Mouse (Mus musculus): ENCODE results near the gene Rnf148.
A peak's percentile ranks its signal among the peaks of the same experiment; 100 is the strongest.

The Rnf148 gene

DNA sequence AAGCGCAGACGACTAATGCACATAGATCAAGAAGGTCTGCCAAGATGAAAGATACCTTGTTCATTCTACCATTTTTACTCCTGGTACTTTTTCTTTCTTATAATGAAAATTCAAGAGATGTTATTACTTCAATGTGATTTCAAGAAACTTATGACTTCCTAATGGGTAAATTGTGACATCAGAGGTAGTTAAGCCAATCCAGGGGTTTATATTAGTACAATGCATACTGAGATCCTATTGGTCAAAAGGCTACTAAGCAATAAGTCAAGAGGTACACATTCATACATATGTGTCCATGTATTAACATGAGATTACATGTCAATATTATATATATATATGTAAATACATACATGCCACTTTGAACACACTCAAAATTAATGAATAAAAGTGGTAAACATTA is at the start of gene Rnf148:
Gene Rnf148, minus strand, starts transcription at position 101 of the 400 bp plus-strand sequence.
- DNase-seq (ENCODE audit: low spot score in 2 of 2), result no peak

DNA sequence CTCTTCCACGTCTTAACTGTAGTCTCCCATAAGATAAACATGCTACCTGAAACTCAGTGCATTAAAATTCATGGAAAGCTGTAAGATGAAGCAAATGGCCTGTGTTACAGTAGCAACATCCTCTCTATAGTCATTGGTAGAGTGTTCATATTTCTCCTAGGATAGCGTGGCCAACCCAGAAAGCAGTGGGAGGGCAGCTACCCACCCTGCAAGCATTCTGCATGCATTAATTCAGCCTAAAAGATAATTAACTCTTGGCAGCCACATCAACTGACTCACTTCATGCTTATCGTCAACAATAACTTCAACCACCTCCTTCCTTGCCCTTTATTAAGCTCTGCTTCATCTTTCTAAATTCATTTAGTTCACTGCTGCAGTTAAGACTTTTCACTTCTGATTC is 45.9 kb upstream of the Rnf148 start:
- no peak for DNase-seq (ENCODE audit: low spot score in 2 of 2)

DNA sequence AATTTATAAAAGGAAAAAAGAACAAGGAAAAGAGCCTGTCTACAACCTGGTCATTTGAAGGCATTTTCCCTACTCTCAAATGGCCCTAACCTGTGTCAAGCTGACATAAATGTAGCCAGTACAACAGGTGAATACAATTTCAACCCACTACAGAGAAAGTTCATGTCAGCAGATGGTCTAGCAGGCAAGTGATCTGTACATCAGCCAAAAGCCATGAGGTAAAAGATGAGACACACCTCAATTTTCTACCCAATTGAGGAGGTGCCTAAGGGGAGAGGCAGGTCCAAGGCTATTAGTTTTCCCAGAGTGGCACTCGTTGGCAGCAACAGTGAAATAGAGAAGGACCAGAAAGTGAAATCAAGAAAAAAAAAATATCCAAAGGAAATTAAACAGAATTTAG is 23.2 kb upstream of the Rnf148 start:
- no peak for DNase-seq (ENCODE audit: low spot score in 2 of 2)

DNA sequence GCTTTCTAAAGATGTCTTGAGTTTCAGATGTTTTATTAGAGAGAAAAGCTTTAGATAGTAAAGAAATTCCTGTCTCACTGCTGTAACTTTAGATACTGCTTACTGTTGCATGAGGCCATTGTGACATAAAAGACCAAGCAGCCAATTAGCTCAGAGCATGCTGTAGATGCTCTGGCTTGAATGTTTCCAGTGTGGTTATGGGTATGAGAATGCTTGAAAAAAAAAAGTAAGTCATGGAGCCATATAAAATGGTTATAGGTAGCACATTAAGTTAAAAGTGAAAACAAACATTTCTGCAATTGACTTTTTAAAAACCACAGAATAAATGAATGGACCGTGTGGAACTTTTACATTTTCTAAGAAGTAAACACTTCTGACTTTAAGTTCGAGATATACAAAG is 4.7 kb downstream of the Rnf148 start, which contains the start of gene Rnf133:
Gene Rnf133, minus strand, starts transcription at position 101 of the 400 bp plus-strand sequence.
- DNase-seq (ENCODE audit: low spot score in 2 of 2), result no peak

DNA sequence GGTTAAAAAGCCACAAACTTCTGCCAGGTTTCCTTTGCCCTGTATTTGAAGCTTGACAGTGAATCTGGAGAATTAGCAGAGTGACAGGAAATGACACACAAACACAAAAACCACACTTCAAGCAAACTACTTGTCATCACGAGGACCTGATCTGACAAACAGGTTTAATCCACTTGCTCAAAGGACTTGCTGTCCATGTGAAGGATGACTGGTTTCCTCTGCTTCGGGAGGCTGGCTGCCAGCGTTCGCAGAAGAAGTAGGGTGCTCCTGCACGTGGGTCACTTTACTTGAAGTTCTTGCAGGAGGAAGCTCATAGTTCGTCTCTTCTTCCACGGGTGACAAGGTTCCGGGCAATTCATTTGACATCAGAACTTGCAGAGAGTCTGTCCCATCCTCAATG is 6.2 kb downstream of the Rnf148 start:
- no peak for DNase-seq (ENCODE audit: low spot score in 2 of 2)

DNA sequence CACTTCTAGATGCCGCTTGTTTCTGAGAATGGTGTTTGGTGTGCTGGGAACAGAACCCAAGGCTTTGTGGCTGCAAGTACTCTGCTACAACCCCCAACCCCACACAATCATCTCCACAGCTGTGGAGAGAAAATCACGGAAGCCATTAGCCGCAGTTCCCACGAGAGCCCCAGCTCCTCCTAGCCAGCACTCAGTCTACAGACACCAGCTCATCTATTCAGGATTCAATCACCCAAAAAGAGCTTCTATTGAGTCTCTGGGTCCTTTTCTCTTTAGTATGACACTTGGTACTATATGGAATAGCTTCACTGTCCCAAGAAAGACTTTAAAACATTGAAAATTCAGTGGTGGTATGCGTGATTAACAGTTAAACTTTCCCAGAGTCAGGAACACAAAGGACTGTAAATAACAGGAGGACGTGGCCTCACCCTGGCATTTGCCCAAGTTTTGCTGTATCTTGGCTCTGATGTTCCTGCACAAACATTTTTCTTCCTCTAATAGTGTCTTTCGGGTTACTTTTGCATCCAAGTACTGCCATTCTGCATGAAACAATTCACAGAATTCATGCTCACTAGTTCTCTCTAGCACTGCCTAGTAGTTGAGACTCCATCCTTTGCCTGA is 7.2 kb downstream of the Rnf148 start:
- DNase-seq (ENCODE audit: low spot score in 2 of 2), result no peak

DNA sequence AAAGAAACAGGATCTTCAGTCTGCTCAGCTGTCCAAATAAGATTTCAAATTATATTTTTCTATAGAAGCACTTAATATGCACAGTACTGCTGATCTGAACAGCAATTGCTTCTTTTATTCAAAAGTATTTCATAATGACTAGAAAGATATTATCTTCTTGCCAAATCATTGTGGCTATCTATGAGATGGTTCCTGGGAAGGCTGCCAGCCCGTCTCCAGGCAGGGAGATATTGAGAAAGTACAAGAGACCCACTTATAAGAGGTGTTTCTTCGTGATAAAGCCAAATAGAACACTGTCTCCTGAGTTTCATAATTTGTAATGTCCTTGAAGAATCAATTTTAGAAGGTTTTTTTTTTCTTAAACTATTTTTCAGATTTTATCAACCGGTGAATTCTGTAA is 17.9 kb downstream of the Rnf148 start:
- DNase-seq (ENCODE audit: low spot score in 2 of 2), result peak in 1 of 2 experiments; percentile 40

DNA sequence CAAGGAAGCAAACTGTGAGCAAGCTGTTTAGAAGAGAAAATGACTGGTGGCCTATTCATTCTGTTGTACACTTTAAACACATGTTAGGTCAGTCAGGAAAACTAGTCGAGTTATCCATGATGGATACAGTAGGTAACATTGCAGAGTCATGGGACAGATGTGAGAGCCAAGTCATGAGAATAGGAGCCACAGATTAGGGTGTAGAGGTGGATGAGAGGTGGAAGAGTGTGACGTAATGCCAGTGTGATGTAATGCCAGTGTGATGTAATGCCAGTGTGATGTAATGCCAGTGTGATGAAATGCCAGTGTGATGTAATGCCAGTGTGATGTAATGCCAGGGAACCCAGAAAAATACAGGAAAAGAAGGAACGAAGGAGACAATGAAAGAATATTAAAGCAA is 19.7 kb downstream of the Rnf148 start:
- DNase-seq (ENCODE audit: low spot score in 2 of 2), result no peak

DNA sequence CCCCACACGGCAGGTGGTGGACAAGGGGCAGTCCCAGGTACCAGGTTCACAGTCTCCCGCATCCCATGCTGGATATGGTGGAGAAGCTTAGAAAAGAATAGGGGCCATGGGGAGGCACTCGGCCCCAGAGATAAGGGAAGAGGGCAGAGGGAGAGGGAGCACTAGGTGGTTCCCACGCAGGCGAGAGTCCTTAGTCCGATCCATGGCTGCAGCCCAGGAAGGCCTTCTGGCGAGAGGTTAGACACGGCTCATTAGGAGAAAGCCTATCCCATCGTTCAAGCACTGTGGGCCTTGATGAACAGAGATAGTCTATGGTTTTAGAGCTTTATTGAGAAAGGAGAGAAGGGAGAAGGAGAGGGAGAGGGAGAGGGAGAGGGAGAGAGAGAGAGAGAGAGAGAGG is 20.9 kb downstream of the Rnf148 start:
- no peak for DNase-seq (ENCODE audit: low spot score in 2 of 2)

DNA sequence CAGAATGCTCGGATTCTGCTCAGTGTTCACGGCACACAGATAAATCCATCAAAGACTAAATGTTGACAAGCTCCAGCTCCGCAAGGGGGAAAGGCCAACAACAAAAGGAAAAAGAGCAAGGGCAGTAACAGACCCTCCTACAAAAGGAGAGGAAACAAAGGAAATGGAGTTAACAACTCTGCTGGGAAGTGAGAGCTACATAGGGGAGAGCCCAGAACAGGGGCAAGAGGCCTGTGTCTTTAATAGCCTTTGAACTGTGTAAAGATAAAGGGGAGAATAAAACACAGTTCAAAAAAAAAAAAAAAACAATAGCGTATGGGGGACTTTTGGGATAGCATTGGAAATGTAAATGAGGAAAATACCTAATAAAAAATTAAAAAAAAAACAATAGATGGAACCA is 24.5 kb downstream of the Rnf148 start:
- no peak for DNase-seq (ENCODE audit: low spot score in 2 of 2)

All from urinary bladder, postnatal 36 days (tissue).